Mouse (Mus musculus): ENCODE results near the gene Bcar3.

DNA sequence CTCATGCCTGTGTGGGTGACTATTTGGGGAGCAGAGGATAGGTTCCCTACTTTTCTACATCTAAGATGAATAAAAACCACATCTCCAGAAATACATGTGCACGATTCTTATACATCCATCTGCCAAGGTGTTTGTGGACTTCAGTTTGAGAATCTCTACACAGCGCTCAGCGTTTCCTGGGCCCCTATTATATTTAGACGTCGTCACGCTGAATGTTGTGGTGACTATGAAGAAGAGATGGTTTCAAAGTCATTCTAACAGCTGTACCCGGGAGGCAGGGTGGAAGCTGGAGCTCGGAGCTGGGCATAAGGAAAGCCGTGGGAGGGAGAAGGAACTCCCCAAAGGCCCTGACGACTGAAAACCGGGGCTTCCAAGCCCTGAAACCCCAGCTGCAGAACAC lies 178.5 kb downstream of the Bcar3 start:
- TF ChIP-seq CTCF (IDR thresholded peaks at IDR 0.05; ENCODE audit: insufficient read depth, low read length) (no peak), POLR2A (IDR thresholded peaks at IDR 0.05; ENCODE audit: borderline replicate concordance, extremely low read depth, low read depth, low read length) (no peak)

Measured in lung, adult 2 months (tissue).